ENCODE assay signal across 21 mouse cellular contexts in genomic region chr12:26592125-26592524, GRCm38 (mm10).
DNase-seq lines count a peak whose midpoint lies in the region; ATAC-seq and TF ChIP-seq lines count a peak whose summit lies in the region.
"Had no signal": no experiment of that assay in that cellular context is flagged by ENCODE, and none has a peak within 500 bp of the region (broad histone marks: within the 10 kb centered on the region; RNA-seq: fewer than 3 reads in every experiment).

No protein-coding gene starts in this region.

- H3K4me2 ChIP-seq in hindbrain, postnatal 0 days (ENCODE audit: low read depth, low read length), result no peak overlapping the region
- no peak overlapping the region for H3K4me2 ChIP-seq in midbrain, embryonic 11.5 days
- H3K4me2 ChIP-seq: embryonic facial prominence, embryonic 12.5 days; forebrain, embryonic 13.5 days; forebrain, embryonic 15.5 days had no signal

- DNase-seq in hindbrain, embryonic 10.5 days (ENCODE audit: low spot score), result peak; percentile 16
- DNase-seq in hindbrain, postnatal 0 days (ENCODE audit: low spot score), result no peak
- DNase-seq in midbrain, embryonic 11.5 days (ENCODE audit: low spot score, missing footprints), result peak; percentile 54
- no peak for DNase-seq in midbrain, embryonic 10.5 days (ENCODE audit: low spot score)
- peak; percentile 58 for DNase-seq in embryo, embryonic 10.5 days (ENCODE audit: low spot score)
- DNase-seq in embryo, embryonic 9.5 days (ENCODE audit: extremely low spot score), result peak; percentile 9
- no peak for DNase-seq in spleen, adult 18-20 months
- no peak for DNase-seq in cerebellum, postnatal 36 days
- DNase-seq: adrenal gland, adult 2 months; adrenal gland, postnatal 10 days; adrenal gland, postnatal 25 days; cerebellum, adult 11 months; cerebellum, adult 18-20 months; cerebellum, adult 8-10 months; cerebellum, adult 9-11 months; cerebellum, postnatal 14 days; forebrain, postnatal 0 days had no signal

- ATAC-seq in hindbrain, postnatal 0 days, result no peak
- no peak for ATAC-seq in midbrain, embryonic 11.5 days (ENCODE audit: low FRiP score)
- ATAC-seq: forebrain, embryonic 13.5 days; forebrain, embryonic 15.5 days; forebrain, postnatal 0 days had no signal

- H3K9ac ChIP-seq in hindbrain, postnatal 0 days (replicated peaks; ENCODE audit: low read length), result no peak overlapping the region
- no peak overlapping the region for H3K9ac ChIP-seq in midbrain, embryonic 11.5 days (ENCODE audit: low read length)
- H3K9ac ChIP-seq: embryonic facial prominence, embryonic 12.5 days; forebrain, embryonic 13.5 days; forebrain, embryonic 15.5 days; forebrain, postnatal 0 days had no signal

- no peaks in the 10 kb centered on the region for H3K36me3 ChIP-seq in hindbrain, embryonic 10.5 days
- H3K36me3 ChIP-seq in hindbrain, postnatal 0 days (ENCODE audit: insufficient read depth, low read length), result no peaks in the 10 kb centered on the region
- no peaks in the 10 kb centered on the region for H3K36me3 ChIP-seq in midbrain, embryonic 11.5 days (ENCODE audit: control insufficient read depth, insufficient read depth, low read length)
- no peaks in the 10 kb centered on the region for H3K36me3 ChIP-seq in midbrain, embryonic 10.5 days
- H3K36me3 ChIP-seq: embryonic facial prominence, embryonic 10.5 days; embryonic facial prominence, embryonic 12.5 days; forebrain, embryonic 15.5 days had no signal

- no peak for TF ChIP-seq CTCF in hindbrain, postnatal 0 days (IDR thresholded peaks at IDR 0.05; ENCODE audit: low read depth)

- no peaks in the 10 kb centered on the region for H3K27me3 ChIP-seq in hindbrain, embryonic 10.5 days (ENCODE audit: insufficient read depth, poor library complexity, severe bottlenecking)
- H3K27me3 ChIP-seq in hindbrain, postnatal 0 days (ENCODE audit: insufficient read depth, low read length), result no peaks in the 10 kb centered on the region
- H3K27me3 ChIP-seq in midbrain, embryonic 11.5 days (ENCODE audit: control insufficient read depth, insufficient read depth, low read length), result no peaks in the 10 kb centered on the region
- no peaks in the 10 kb centered on the region for H3K27me3 ChIP-seq in midbrain, embryonic 10.5 days (ENCODE audit: low read depth, poor library complexity, severe bottlenecking)
- H3K27me3 ChIP-seq: embryonic facial prominence, embryonic 12.5 days; forebrain, embryonic 13.5 days; forebrain, embryonic 15.5 days had no signal

- H3K4me1 ChIP-seq in hindbrain, embryonic 10.5 days (replicated peaks), result 0 out of 2 replicates have a peak, but pooled peaks cover 3% of the 10 kb centered on the region
- no peaks in the 10 kb centered on the region for H3K4me1 ChIP-seq in hindbrain, postnatal 0 days (ENCODE audit: insufficient read depth, low read length)
- no peaks in the 10 kb centered on the region for H3K4me1 ChIP-seq in midbrain, embryonic 11.5 days (ENCODE audit: control insufficient read depth, insufficient read depth, low read length)
- peaks cover 3% of the 10 kb centered on the region; the same call in 1 of the 2 replicates for H3K4me1 ChIP-seq in midbrain, embryonic 10.5 days
- H3K4me1 ChIP-seq: embryonic facial prominence, embryonic 10.5 days; embryonic facial prominence, embryonic 12.5 days; forebrain, embryonic 13.5 days had no signal

- no peak overlapping the region for H3K27ac ChIP-seq in hindbrain, embryonic 10.5 days
- no peak overlapping the region for H3K27ac ChIP-seq in hindbrain, postnatal 0 days
- no peak overlapping the region for H3K27ac ChIP-seq in midbrain, embryonic 11.5 days (ENCODE audit: low read depth, low read length)
- no peak overlapping the region for H3K27ac ChIP-seq in midbrain, embryonic 10.5 days (replicated peaks)
- H3K27ac ChIP-seq: embryonic facial prominence, embryonic 10.5 days; embryonic facial prominence, embryonic 12.5 days; forebrain, embryonic 13.5 days; forebrain, embryonic 15.5 days had no signal

- H3K4me3 ChIP-seq in hindbrain, embryonic 10.5 days, result no peak overlapping the region
- no peak overlapping the region for H3K4me3 ChIP-seq in hindbrain, postnatal 0 days (ENCODE audit: low read length)
- H3K4me3 ChIP-seq in midbrain, embryonic 11.5 days (ENCODE audit: low read depth, low read length), result no peak overlapping the region
- H3K4me3 ChIP-seq in midbrain, embryonic 10.5 days, result no peak overlapping the region
- H3K4me3 ChIP-seq: embryonic facial prominence, embryonic 10.5 days; embryonic facial prominence, embryonic 12.5 days; forebrain, embryonic 13.5 days; forebrain, embryonic 15.5 days had no signal

- no peaks in the 10 kb centered on the region; the same call in 1 of the 2 replicates for H3K9me3 ChIP-seq in hindbrain, embryonic 10.5 days
- H3K9me3 ChIP-seq in hindbrain, postnatal 0 days (ENCODE audit: low read length), result no peaks in the 10 kb centered on the region
- no peaks in the 10 kb centered on the region for H3K9me3 ChIP-seq in midbrain, embryonic 11.5 days (ENCODE audit: control insufficient read depth, low read length)
- no peaks in the 10 kb centered on the region for H3K9me3 ChIP-seq in midbrain, embryonic 10.5 days (replicated peaks)
- H3K9me3 ChIP-seq: embryonic facial prominence, embryonic 10.5 days; forebrain, embryonic 13.5 days; forebrain, embryonic 15.5 days had no signal

Comparison
In these comparisons a context has a peak if more than half of its experiments do, and no peak if none do; other contexts are left out.
1. DNase-seq: peak in hindbrain, embryonic 10.5 days (single experiment), midbrain, embryonic 11.5 days (single experiment), embryo, embryonic 10.5 days (single experiment) and embryo, embryonic 9.5 days (single experiment); none in hindbrain, postnatal 0 days (single experiment), midbrain, embryonic 10.5 days (single experiment), spleen, adult 18-20 months (0 of 2) and cerebellum, postnatal 36 days (0 of 2).